In the genomic region with DNA sequence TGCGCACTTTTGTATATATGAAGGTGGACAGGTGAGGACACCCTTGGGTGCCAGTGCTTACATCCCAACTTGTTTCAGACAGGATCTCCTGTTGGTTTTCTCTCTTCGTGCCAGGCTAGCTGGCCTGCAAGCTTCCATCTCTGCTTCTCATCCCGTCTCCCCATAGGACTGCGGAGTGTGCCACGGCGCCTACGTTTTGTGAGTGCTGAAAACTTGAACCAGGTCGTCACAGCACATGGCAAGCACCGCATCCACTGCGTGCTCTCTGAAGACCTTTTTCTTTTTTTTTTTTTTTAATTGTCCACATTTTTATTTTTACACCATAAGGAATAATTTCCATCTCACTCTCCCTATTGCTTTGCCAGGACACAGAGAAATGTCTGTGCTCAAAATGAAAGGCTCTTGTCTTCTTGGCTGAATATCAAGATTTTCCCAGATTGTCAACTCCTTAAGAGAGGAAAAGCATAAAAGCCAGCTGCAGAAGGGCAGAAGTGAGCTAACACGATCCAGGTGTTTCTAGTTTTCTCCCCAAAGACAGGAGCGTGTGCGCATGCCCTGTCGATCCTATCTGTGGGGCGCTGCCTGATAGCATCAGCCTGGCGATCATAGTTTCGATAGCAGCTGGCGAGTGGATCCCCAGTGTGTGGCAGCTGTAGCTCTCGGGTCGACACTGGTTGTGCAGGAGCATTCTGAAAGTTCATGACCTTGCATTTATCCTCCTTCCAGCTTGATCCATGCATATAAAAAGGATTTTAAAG, we compare ENCODE assay signal across 14 mouse cellular contexts.
DNase-seq lines count a peak whose midpoint lies in the region; ATAC-seq lines count a peak whose summit lies in the region.
"Had no signal": no experiment of that assay in that cellular context is flagged by ENCODE, and none has a peak within 500 bp of the region (broad histone marks: within the 10 kb centered on the region; RNA-seq: fewer than 3 reads in every experiment).

No protein-coding gene starts in this region.

- peak; percentile 31 to 35 for DNase-seq in kidney, postnatal 4 days
- no peak for DNase-seq in kidney, postnatal 36 days
- DNase-seq in limb, embryonic 10.5 days (ENCODE audit: low spot score): peak; percentile 62
- DNase-seq in lung, postnatal 36 days: peak; percentile 65
- no peak for DNase-seq in spleen, postnatal 4 days (ENCODE audit: low spot score in 2 of 2)
- DNase-seq in heart, adult 18-20 months: no peak
- no peak for DNase-seq in retina, embryonic 14.5 days (ENCODE audit: low spot score)
- DNase-seq: adrenal gland, postnatal 36 days; cerebellum, adult 18-20 months; right cerebral cortex, postnatal 25 days had no signal

- no peaks in the 10 kb centered on the region for H3K27me3 ChIP-seq in embryonic facial prominence, embryonic 13.5 days
- peaks cover 16% of the 10 kb centered on the region for H3K27me3 ChIP-seq in limb, embryonic 10.5 days (ENCODE audit: low read depth, poor library complexity, severe bottlenecking)
- H3K27me3 ChIP-seq: hindbrain, embryonic 13.5 days; neural tube, embryonic 12.5 days had no signal

- H3K36me3 ChIP-seq in embryonic facial prominence, embryonic 13.5 days: no peaks in the 10 kb centered on the region
- no peaks in the 10 kb centered on the region for H3K36me3 ChIP-seq in limb, embryonic 10.5 days
- H3K36me3 ChIP-seq: heart, embryonic 10.5 days; hindbrain, embryonic 13.5 days; neural tube, embryonic 12.5 days had no signal

- peak overlapping the region; percentile 50 for H3K4me2 ChIP-seq in embryonic facial prominence, embryonic 13.5 days
- H3K4me2 ChIP-seq: hindbrain, embryonic 13.5 days; neural tube, embryonic 12.5 days had no signal

- H3K4me1 ChIP-seq in embryonic facial prominence, embryonic 13.5 days: peaks cover 34% of the 10 kb centered on the region
- H3K4me1 ChIP-seq in limb, embryonic 10.5 days: peaks cover 30% of the 10 kb centered on the region
- H3K4me1 ChIP-seq: hindbrain, embryonic 13.5 days; neural tube, embryonic 12.5 days had no signal

- peak overlapping the region; percentile 13 for H3K4me3 ChIP-seq in embryonic facial prominence, embryonic 13.5 days
- no peak overlapping the region for H3K4me3 ChIP-seq in limb, embryonic 10.5 days
- H3K4me3 ChIP-seq: heart, embryonic 10.5 days; hindbrain, embryonic 13.5 days; neural tube, embryonic 12.5 days had no signal

- no peak overlapping the region for H3K9ac ChIP-seq in embryonic facial prominence, embryonic 13.5 days
- H3K9ac ChIP-seq: hindbrain, embryonic 13.5 days; neural tube, embryonic 12.5 days had no signal

- WGBS in embryonic facial prominence, embryonic 13.5 days: 33% methylated on average over 20 of the region's 20 CpGs
- 53% methylated on average over 20 of the region's 20 CpGs for WGBS in limb, embryonic 10.5 days

- peak overlapping the region; percentile 62 for H3K27ac ChIP-seq in embryonic facial prominence, embryonic 13.5 days
- H3K27ac ChIP-seq in limb, embryonic 10.5 days: peak overlapping the region; percentile 26; the same call in 1 of the 2 replicates
- H3K27ac ChIP-seq: heart, embryonic 10.5 days; hindbrain, embryonic 13.5 days; neural tube, embryonic 12.5 days had no signal

- no peaks in the 10 kb centered on the region for H3K9me3 ChIP-seq in embryonic facial prominence, embryonic 13.5 days
- H3K9me3 ChIP-seq in limb, embryonic 10.5 days (replicated peaks): no peaks in the 10 kb centered on the region
- H3K9me3 ChIP-seq: heart, embryonic 10.5 days; hindbrain, embryonic 13.5 days; neural tube, embryonic 12.5 days had no signal

- ATAC-seq in embryonic facial prominence, embryonic 13.5 days (ENCODE audit: insufficient number of reproducible peaks, insufficient read depth, low FRiP score, low TSS enrichment, low read depth): peak; percentile 32; the same call in 1 of the 2 replicates

Comparison
In these comparisons a context has a peak if more than half of its experiments do, and no peak if none do; other contexts are left out.
1. DNase-seq: peak in kidney, postnatal 4 days (2 of 2), limb, embryonic 10.5 days (single experiment) and lung, postnatal 36 days (single experiment); none in kidney, postnatal 36 days (0 of 2), spleen, postnatal 4 days (0 of 2), heart, adult 18-20 months (0 of 2) and retina, embryonic 14.5 days (single experiment).